Mouse (Mus musculus) thymus, postnatal 10 days (tissue): ENCODE results near the gene Rcbtb1.
"Not testable (repeated sequence)": the region's sequence is repeated elsewhere in the genome, so short reads cannot be mapped to it uniquely, and the experiment has no call there.

Experiments
- DNase-seq, 2 experiments: peaks; one replicate each; pipeline ENCODE4 v3.0.0; 2021; ENCODE audit warnings: low spot score in 2 of 2

Rcbtb1 gene

GRCm38 (mm10) chr14:59200711-59201603 is at the start of gene Rcbtb1:
TSS of gene Rcbtb1 (plus strand) at chr14:59201209.
- peak; percentile 92 to 95 for DNase-seq

GRCm38 (mm10) chr14:59155589-59155988 is 45.4 kb upstream of the Rcbtb1 start:
- no peak for DNase-seq

GRCm38 (mm10) chr14:59157016-59157698 is 43.9 kb upstream of the Rcbtb1 start:
- DNase-seq: no peak

- DNase-seq: no peak
Measured at GRCm38 (mm10) chr14:59178649-59179048, 22.4 kb upstream of the Rcbtb1 start, which contains the start of gene Gm5142. TSS of gene Gm5142 (minus strand) at chr14:59178749.

- DNase-seq: no peak
Measured at GRCm38 (mm10) chr14:59182732-59183131, 18.3 kb upstream of the Rcbtb1 start.

GRCm38 (mm10) chr14:59185514-59185913 is 15.5 kb upstream of the Rcbtb1 start:
- DNase-seq: no peak

- no peak for DNase-seq
Measured at GRCm38 (mm10) chr14:59186121-59186520, 14.9 kb upstream of the Rcbtb1 start.

GRCm38 (mm10) chr14:59201604-59202215 is 701 bp downstream of the Rcbtb1 start:
- no peak for DNase-seq

- DNase-seq: no peak
Measured at GRCm38 (mm10) chr14:59205461-59205860, 4.5 kb downstream of the Rcbtb1 start.

- DNase-seq: no peak
Measured at GRCm38 (mm10) chr14:59205976-59206583, 5.1 kb downstream of the Rcbtb1 start.

- no peak for DNase-seq
Measured at GRCm38 (mm10) chr14:59209003-59209402, 8.0 kb downstream of the Rcbtb1 start.

- no peak for DNase-seq
Measured at GRCm38 (mm10) chr14:59209816-59210215, 8.8 kb downstream of the Rcbtb1 start.

- DNase-seq: no peak
Measured at GRCm38 (mm10) chr14:59219241-59219640, 18.2 kb downstream of the Rcbtb1 start.

- DNase-seq: no peak
Measured at GRCm38 (mm10) chr14:59226240-59226639, 25.2 kb downstream of the Rcbtb1 start.

GRCm38 (mm10) chr14:59229822-59230221 is 28.8 kb downstream of the Rcbtb1 start:
- DNase-seq: no peak

- DNase-seq: no peak
Measured at GRCm38 (mm10) chr14:59230331-59230966, 29.4 kb downstream of the Rcbtb1 start.

- no peak for DNase-seq
Measured at GRCm38 (mm10) chr14:59232003-59232402, 31.0 kb downstream of the Rcbtb1 start.

- DNase-seq: no peak
Measured at GRCm38 (mm10) chr14:59233635-59234034, 32.6 kb downstream of the Rcbtb1 start.

- not testable (repeated sequence) for DNase-seq
Measured at GRCm38 (mm10) chr14:59250350-59250749, 49.3 kb downstream of the Rcbtb1 start.

- DNase-seq: not testable (repeated sequence)
Measured at GRCm38 (mm10) chr14:59255861-59256260, 54.9 kb downstream of the Rcbtb1 start.

- peak in 1 of 2 experiments; percentile 3 for DNase-seq
Measured at GRCm38 (mm10) chr14:59260056-59260455, 59.0 kb downstream of the Rcbtb1 start, which contains the start of gene Gm6904. TSS of gene Gm6904 (minus strand) at chr14:59260216.
